Mouse (Mus musculus) erythroblast, embryonic 14.5 days (primary cell): ENCODE measurements around the gene Tmem97. TPM values are rescaled to one million over a fixed set of nuclear protein-coding genes. Genes with fewer than 3 reads are reported as not detected.

Source experiments
- H3K27me3 ChIP-seq: 2 replicates; pipeline ENCODE4 v1.6.1; 2012; ENCODE audit warnings: inconsistent platforms; ENCODE audit not compliant: control insufficient read depth
- H3K36me3 ChIP-seq: 2 replicates; pipeline ENCODE4 v1.6.1; 2012; ENCODE audit warnings: mild to moderate bottlenecking, inconsistent platforms; ENCODE audit not compliant: control insufficient read depth
- H3K4me1 ChIP-seq: 2 replicates; pipeline ENCODE4 v1.6.1; 2012; ENCODE audit warnings: inconsistent platforms; ENCODE audit not compliant: control insufficient read depth
- H3K4me3 ChIP-seq: replicated peaks from 2 replicates; pipeline ENCODE3; 2012; ENCODE audit warnings: moderate library complexity, mild to moderate bottlenecking, inconsistent platforms
- H3K9me3 ChIP-seq: 2 replicates; pipeline ENCODE4 v1.6.1; 2012; ENCODE audit warnings: low read length, inconsistent platforms, mixed read lengths; ENCODE audit not compliant: control insufficient read depth
- GATA1 ChIP-seq: IDR thresholded peaks from 2 replicates; pipeline ENCODE4 v1.6.1; 2012; ENCODE audit warnings: low read length, inconsistent platforms, mixed read lengths
- TAL1 ChIP-seq: IDR thresholded peaks from 3 replicates; pipeline ENCODE4 v1.6.1; 2012; ENCODE audit warnings: low read length, inconsistent platforms, mixed read lengths
- polyA plus RNA-seq: library from polyadenylated mRNA; stranded (reverse); fragments of >175 nt; gene quantifications from 2 replicates; pipeline ENCODE4 v1.2.3, GENCODE M21; 2012

Tmem97 gene
- polyA plus RNA-seq, 1 experiment = 0.64 TPM

DNA sequence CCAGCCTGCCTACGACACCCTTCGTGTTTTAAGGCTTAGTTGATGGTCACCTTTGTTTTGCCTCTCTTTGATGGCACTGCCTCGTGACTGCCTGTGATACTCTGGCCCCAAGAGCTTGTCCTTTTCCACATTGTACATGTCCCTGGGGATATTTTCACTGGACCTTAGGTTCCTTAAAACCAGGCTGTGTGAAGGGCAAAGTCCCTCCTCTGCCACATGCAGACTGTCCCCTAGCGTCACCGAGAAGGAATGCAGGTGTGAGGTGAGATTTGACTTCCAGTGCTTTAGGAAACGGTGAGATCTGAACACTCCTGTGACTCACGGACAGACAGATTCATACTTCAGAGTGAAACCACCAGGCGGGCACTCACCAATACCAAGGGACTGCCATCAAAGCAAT lies 6.7 kb upstream of the Tmem97 start:
- Histone ChIP-seq H3K4me1 (peaks cover 9% of the 10 kb centered on the region), H3K9me3 (peaks cover 5% of the 10 kb centered on the region; the same call in 1 of the 2 replicates), H3K27me3 (no peaks in the 10 kb centered on the region), H3K36me3 (no peaks in the 10 kb centered on the region), H3K4me3 (no peak overlapping the region)
- TF ChIP-seq GATA1 (no peak), TAL1 (no peak)

DNA sequence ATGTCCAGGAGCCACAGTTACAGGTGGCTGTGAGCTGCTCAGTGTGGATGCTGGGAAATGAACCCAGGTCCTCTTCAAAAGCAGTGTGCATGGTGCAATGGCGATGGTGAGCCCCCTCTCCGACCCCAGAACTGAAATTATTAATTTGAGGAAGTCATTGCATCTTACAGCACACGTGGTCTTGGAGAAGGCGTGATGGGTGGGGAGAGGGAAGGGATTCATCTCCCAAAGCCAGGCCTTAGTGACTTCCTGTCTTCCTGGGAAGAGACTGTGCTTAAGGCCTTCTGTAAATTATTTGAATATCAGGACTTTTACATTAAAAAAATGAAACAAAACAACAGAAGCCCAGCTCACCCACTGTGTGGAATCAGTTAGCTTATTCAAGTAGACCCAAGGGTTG lies 5.5 kb upstream of the Tmem97 start:
- TF ChIP-seq TAL1 (no peak), GATA1 (no peak)
- H3K27me3 ChIP-seq = no peaks in the 10 kb centered on the region
- no peaks in the 10 kb centered on the region for H3K36me3 ChIP-seq
- H3K4me3 ChIP-seq = no peak overlapping the region
- peaks cover 5% of the 10 kb centered on the region; the same call in 1 of the 2 replicates for H3K9me3 ChIP-seq
- H3K4me1 ChIP-seq = peaks cover 13% of the 10 kb centered on the region

DNA sequence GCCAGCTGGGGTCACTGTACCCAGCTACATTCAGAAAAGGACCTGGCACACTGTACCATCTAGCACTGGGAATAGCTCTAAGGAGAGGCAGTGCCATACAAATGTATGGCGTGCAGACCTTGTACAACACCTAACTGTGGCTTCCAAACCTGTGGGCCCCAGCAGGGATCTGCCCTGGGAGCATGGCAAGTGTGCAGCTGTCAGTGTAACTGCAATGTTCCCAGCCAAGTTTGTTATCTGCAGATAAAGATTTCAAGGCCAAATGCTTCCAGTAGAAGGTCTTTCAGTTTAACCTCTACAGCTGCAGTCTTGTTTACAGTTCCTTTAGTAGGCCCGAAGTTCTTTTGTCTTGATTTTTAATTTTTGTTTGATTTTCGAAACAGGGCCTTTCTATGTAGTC lies 5.0 kb upstream of the Tmem97 start:
- Histone ChIP-seq H3K4me3 (no peak overlapping the region), H3K27me3 (no peaks in the 10 kb centered on the region), H3K9me3 (peaks cover 5% of the 10 kb centered on the region; the same call in 1 of the 2 replicates), H3K36me3 (no peaks in the 10 kb centered on the region), H3K4me1 (peaks cover 17% of the 10 kb centered on the region)
- TF ChIP-seq GATA1 (no peak), TAL1 (no peak)

DNA sequence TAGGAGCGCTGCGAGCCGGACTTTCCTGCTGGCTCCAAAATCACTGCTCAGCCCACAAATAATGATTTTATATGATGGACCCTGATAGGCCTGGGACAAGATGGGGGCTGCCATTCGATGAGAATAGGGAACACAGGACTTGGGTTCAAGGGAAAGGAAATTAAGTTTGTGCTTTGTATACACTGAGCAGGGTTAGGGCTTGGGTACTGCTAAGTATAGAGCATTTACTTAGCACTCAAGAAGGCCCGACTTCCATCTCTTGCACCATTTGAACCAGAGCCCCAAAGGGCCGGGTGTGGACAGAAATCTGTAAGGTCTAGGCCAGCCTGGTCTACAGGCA lies 452 bp upstream of the Tmem97 start:
- Histone ChIP-seq H3K4me3 (peak overlapping the region; percentile 90), H3K36me3 (peaks cover 3% of the 10 kb centered on the region; the same call in 1 of the 2 replicates), H3K9me3 (peaks cover 5% of the 10 kb centered on the region; the same call in 1 of the 2 replicates), H3K27me3 (no peaks in the 10 kb centered on the region), H3K4me1 (peaks cover 42% of the 10 kb centered on the region)
- TF ChIP-seq GATA1 (no peak), TAL1 (no peak)

DNA sequence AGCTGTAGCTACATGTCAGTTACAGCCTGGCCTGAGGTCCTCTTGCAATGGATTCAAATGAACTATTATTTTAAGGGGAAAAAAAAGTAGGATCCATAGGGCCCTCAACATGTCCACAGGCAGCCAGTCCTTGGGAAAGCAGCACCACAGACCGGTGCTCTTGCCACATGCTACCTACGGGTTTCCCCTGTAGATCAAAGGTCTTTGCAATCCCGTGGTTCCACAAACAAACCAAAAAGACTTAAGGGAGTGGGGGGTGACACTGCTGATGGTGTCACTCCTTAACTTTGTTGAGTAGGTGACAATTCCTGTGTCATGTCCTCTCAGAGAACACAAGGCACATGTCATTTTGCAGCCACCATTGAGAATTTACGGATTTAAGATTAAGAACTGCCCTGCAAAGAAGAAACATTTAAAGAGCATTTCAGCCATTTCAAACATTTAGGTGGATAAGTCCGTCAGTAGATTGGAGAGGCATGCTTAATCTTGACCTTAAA lies 1.0 kb downstream of the Tmem97 start:
- peaks cover 42% of the 10 kb centered on the region for H3K4me1 ChIP-seq
- peak overlapping the region; percentile 90 for H3K4me3 ChIP-seq
- H3K9me3 ChIP-seq = peaks cover 5% of the 10 kb centered on the region; the same call in 1 of the 2 replicates
- no peaks in the 10 kb centered on the region for H3K27me3 ChIP-seq
- TF ChIP-seq GATA1 (no peak), TAL1 (no peak)
- peaks cover 13% of the 10 kb centered on the region for H3K36me3 ChIP-seq

DNA sequence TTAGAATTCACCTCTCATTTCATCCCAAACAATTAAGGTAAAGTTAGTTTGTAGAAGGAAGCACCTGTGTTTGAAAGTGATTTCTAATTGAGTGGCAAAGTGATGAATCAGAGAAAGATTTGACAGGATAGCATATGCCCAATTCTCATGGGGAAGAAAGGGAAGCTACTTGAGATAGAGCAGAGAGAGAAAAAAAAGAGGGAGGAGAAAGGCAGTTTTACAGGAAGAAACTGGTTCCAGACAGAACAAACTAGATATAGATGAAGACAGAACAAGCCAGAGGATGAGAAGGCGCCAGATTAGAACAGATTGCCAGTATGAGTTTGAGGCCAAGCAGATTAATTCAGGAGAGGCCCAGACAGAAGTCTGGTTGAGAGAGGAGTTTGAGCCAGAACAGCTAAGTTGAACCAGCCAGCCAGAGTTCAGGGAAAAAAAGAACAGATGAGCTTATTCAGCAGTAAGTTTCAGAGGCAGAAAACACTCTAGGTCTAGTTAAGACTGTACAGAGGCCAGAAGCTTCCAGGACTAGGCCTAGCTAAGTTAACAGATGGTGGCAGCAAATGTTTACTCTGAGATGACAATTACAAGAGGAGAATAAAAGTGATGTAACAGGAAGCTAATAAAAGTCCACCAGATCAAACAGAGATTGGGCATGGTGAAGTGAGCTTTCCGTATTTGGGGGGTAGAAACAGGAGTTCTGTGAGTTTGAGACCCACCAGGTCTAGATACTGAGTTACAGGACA lies 2.7 kb downstream of the Tmem97 start:
- Histone ChIP-seq H3K36me3 (peaks cover 26% of the 10 kb centered on the region), H3K4me1 (peaks cover 43% of the 10 kb centered on the region), H3K27me3 (no peaks in the 10 kb centered on the region), H3K4me3 (no peak overlapping the region), H3K9me3 (no peaks in the 10 kb centered on the region)
- TF ChIP-seq GATA1 (no peak), TAL1 (no peak)

DNA sequence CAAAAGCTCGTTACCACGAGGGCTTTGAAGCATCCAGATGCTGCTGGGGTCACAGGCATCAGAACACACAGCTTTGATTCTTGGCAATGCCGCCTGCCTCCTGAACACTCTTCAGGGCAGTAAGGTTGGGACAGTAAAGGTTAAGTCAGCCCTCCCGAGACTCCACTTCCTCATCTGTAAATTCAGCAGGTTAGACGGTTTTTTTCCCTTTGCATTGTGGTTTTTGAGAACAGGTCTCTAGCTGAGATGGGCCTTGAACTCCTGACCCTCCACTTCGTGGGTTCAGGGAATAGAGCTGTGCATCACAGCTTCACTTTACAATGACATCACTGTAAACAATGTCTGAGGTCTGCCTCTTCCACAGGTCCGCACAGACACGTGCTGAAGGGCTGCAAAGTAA lies 5.4 kb downstream of the Tmem97 start:
- peaks cover 52% of the 10 kb centered on the region for H3K36me3 ChIP-seq

DNA sequence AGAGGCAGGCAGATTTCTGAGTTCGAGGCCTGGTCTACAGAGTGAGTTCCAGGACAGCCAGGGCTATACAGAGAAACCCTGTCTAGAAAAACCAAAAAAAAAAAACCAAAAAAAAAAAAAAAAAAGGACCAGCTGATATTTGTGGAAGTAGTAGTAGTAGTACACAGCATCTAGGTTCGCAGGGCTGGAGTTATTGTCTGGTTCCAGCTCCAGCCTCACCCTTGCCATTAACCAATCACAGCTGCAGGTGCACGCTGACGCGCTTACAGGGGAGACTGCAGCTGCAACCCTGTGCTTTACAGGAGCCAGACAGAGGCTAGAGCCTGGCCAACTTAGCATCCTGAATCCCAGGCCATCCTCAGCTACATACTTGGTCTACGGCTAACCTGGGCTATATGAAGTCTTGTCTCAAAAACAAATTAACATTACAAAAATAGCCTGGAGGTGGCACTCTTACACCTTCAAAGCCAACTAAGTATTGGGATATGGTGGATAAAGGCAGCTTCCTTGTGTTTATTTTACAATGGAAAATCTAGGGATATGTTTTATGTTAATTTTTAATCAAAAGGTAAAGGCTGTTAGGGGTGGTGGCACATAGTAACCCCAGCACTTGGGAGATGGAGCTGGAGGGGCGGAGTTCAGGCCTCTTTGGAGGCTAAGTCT lies 6.0 kb downstream of the Tmem97 start:
- TF ChIP-seq GATA1 (no peak), TAL1 (no peak)
- Histone ChIP-seq H3K27me3 (no peaks in the 10 kb centered on the region), H3K36me3 (peaks cover 58% of the 10 kb centered on the region), H3K4me3 (no peak overlapping the region), H3K4me1 (peaks cover 26% of the 10 kb centered on the region), H3K9me3 (no peaks in the 10 kb centered on the region)

More for the DNA sequence above, 5.4 kb downstream of the Tmem97 start:
- H3K4me3 ChIP-seq = no peak overlapping the region
- H3K4me1 ChIP-seq = peaks cover 32% of the 10 kb centered on the region
- H3K9me3 ChIP-seq = no peaks in the 10 kb centered on the region
- TF ChIP-seq GATA1 = no peak
- no peak for TF ChIP-seq TAL1
- no peaks in the 10 kb centered on the region for H3K27me3 ChIP-seq

DNA sequence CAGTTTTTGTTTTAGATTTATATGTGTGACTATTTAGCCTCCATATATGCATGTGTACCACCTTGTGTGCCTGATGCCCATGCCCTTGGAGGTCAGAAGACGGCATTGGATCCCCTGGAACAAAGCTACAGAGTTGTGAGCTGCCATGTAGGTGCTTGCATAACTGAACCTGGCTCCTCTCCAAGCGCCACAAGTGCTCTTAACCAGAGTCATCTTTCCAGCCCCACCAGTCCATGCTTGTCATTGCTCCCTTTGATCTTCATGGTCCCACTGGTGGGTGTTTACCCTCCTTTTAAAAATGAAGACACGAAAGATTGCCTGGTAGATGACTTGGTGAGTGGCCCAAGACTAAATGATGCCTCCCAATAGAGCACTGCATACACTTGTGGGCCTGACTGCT lies 10.2 kb downstream of the Tmem97 start:
- H3K4me3 ChIP-seq = no peak overlapping the region
- peaks cover 36% of the 10 kb centered on the region for H3K4me1 ChIP-seq
- peaks cover 64% of the 10 kb centered on the region for H3K36me3 ChIP-seq
- H3K9me3 ChIP-seq = no peaks in the 10 kb centered on the region
- H3K27me3 ChIP-seq = no peaks in the 10 kb centered on the region
- no peak for TF ChIP-seq TAL1
- TF ChIP-seq GATA1 = no peak
